Mouse (Mus musculus): Measurements from ENCODE around the gene Gm21954.

Gene Gm21954

DNA sequence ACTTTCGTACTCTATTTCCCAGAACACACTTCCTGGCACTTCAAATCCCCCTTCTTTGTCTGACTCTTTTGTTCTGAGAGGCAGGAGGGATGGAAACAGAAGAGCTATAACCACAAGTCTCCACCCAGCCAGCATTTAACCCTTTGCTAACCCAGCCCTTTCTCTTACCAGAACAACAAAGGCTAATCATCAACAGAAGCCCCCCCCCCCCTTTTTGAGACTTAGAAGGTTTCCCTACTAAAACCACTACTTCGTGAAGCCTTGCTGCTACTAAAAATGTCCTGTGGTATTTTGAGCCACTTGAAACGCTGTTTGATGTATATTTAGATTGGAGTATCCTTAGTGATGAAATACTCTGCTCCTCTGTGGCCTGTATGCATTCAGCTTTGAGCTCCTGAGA is 52.7 kb downstream of the Gm21954 start:
- DNase-seq (ENCODE audit: low spot score): no peak

DNA sequence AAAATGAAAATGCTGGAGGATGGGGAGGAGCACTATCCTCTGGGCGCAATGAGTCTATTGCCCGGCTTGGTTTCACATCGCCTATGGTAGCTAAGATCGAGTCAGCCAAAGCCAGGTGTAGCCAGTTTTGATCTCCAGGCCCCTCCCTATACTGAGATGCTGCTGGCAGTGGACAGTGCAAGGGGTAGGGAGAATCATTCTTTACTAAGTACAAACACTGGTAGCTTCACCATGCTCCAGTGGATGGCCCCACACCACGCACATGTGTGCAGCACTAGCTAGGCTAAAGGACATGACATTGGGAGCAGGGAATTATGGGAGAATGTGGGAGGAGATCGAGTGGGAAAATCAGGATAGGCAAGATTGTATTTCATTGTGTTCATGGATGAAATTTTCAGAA is 53.2 kb downstream of the Gm21954 start:
- DNase-seq (ENCODE audit: low spot score): no peak

DNA sequence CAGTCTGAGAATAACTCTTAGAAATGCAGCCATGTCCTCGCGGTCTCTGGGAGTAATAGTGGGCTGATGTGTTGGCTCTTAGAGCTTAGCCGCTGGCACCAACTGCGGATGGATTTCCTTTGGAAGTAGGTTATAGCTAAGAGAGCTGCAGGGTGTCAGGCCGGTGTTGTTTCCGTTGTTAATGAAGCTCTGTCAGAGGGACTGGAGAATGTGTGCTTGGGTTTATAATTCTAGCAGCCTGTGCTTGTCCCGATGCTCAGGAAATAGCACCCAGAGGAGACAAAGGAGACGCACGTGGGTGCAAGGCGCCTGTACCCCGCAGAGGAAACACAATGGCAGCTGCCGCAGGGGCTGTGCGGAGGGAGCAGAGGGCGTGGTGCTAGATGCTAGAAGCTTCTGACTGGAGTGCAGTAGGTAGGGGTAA is 56.5 kb downstream of the Gm21954 start:
- DNase-seq (ENCODE audit: low spot score): no peak

Data from ovary, adult 18-20 months (tissue).